Mouse (Mus musculus) midbrain, embryonic 12.5 days (tissue): Measurements from ENCODE around the gene Ndufv1. TPM values are rescaled to one million over a fixed set of nuclear protein-coding genes. Genes with fewer than 3 reads are reported as not detected.
"Not testable (repeated sequence)": the region's sequence is repeated elsewhere in the genome, so short reads cannot be mapped to it uniquely, and the experiment has no call there.

Experiments used
- ATAC-seq: fragments of 200-750 bp; cut with Nextera tagmentation; 2 replicates; pipeline ENCODE4 v1.8.0; 2017; ENCODE audit warnings: low read depth, moderate TSS enrichment, moderate library complexity; ENCODE audit not compliant: low FRiP score
- H3K27ac ChIP-seq: fragments of 300-500 bp; sonication (generic); replicated peaks from 2 replicates; pipeline ENCODE4 v1.5.1; 2016; ENCODE audit warnings: mild to moderate bottlenecking
- H3K27me3 ChIP-seq: fragments of 300-500 bp; sonication (generic); 2 replicates; pipeline ENCODE4 v1.6.1; 2016; ENCODE audit warnings: mild to moderate bottlenecking
- H3K36me3 ChIP-seq: fragments of 300-500 bp; sonication (generic); 2 replicates; pipeline ENCODE4 v1.6.1; 2016
- H3K4me1 ChIP-seq: fragments of 300-500 bp; sonication (generic); 2 replicates; pipeline ENCODE4 v1.6.1; 2016
- H3K4me2 ChIP-seq: fragments of 300-500 bp; sonication (generic); replicated peaks from 2 replicates; pipeline ENCODE4 v1.6.1; 2016; ENCODE audit warnings: mild to moderate bottlenecking, moderate library complexity
- H3K4me3 ChIP-seq: fragments of 300-500 bp; sonication (generic); 2 replicates; pipeline ENCODE4 v1.5.1; 2016; ENCODE audit warnings: mild to moderate bottlenecking
- H3K9ac ChIP-seq: fragments of 300-500 bp; sonication (generic); replicated peaks from 2 replicates; pipeline ENCODE4 v1.6.1; 2016; ENCODE audit warnings: mild to moderate bottlenecking, moderate library complexity
- H3K9me3 ChIP-seq: fragments of 300-500 bp; sonication (generic); 2 replicates; pipeline ENCODE4 v1.6.1; 2016; ENCODE audit warnings: mild to moderate bottlenecking
- WGBS: fragments of 180-500 bp; shearing (Covaris S2); methylation state at CpG from one replicate; pipeline ENCODE4 v1.1.7; 2016; 5-methylcytosine and 5-hydroxymethylcytosine counted together
- polyA plus RNA-seq: library from polyadenylated mRNA; unstranded; fragments of >200 nt; fragmentation: Nextera tagmentation; extraction: Ambion mirVana; gene quantifications from 2 replicates; pipeline ENCODE4 v1.2.1, GENCODE M21; 2016

The Ndufv1 gene
- polyA plus RNA-seq, 1 experiment from 2014 or later = 188 TPM

DNA sequence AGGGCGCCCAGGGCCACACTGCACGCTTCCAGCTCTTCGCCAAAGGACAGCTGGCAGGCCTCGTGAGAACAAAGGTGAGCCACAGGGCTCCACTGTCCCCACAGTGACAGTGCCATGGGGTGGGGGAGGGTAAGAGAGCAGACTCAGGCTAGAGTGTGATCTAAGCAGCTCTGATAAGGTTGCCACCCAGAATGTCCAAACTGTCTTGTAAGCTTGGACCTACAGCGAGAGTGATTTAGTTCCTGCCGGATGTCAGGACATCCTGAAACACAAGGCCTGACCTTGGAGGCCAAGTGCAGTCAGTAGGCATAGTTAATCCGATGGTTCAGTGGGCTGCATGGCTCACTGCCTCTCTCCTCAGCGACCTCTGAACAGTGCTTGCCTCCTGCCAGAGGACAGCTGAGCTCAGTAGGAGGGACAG lies 27.3 kb downstream of the Ndufv1 start:
- Histone ChIP-seq H3K9me3 (no peaks in the 10 kb centered on the region), H3K9ac (0 out of 2 replicates have a peak overlapping the region, but pooled peaks have one; percentile 8), H3K4me3 (no peak overlapping the region), H3K36me3 (no peaks in the 10 kb centered on the region), H3K4me1 (peaks cover 17% of the 10 kb centered on the region), H3K4me2 (no peak overlapping the region), H3K27ac (no peak overlapping the region; the same call in 1 of the 2 replicates), H3K27me3 (no peaks in the 10 kb centered on the region; the same call in 1 of the 2 replicates)
- ATAC-seq = no peak
- 17% methylated on average over 8 of the region's 8 CpGs for WGBS

DNA sequence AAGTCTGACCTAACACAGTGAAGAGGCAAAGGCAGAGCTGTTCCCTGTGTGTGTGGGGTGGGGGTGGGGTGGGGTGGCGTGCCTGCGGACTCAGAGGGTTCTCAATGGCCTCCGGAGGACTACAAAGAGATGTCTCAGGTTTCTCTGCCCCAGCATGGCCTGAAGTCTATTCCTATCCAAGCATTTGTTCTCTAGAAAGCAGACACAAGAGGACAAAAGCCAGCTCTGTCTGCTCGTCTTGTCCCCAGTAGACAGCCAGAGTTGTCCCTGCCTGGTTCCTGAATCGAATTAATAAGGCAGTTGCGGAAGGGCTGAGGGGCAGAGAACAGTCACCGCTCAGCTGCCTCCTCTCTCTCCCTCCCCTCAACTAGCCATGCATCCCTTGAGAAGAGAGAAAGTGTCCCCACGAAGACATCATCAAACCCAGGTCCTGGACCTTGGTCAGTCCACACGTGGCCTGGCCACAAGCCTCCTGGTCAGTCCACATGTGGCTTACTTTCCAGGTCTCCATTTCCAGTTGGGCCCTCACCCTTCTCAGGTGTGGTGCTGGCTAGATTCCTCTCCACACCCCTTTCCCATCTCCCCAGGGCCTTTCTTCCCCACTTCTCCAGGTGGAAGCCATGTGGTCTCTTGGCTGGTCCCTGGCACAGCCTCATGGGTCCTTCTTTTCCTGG lies 28.9 kb downstream of the Ndufv1 start:
- Histone ChIP-seq H3K4me1 (peaks cover 17% of the 10 kb centered on the region), H3K27me3 (no peaks in the 10 kb centered on the region; the same call in 1 of the 2 replicates), H3K36me3 (no peaks in the 10 kb centered on the region), H3K4me2 (no peak overlapping the region), H3K9me3 (no peaks in the 10 kb centered on the region), H3K4me3 (no peak overlapping the region), H3K9ac (peak overlapping the region; percentile 24; the same call in 1 of the 2 replicates), H3K27ac (no peak overlapping the region)
- no peak for ATAC-seq
- WGBS = 32% methylated on average over 9 of the region's 9 CpGs

DNA sequence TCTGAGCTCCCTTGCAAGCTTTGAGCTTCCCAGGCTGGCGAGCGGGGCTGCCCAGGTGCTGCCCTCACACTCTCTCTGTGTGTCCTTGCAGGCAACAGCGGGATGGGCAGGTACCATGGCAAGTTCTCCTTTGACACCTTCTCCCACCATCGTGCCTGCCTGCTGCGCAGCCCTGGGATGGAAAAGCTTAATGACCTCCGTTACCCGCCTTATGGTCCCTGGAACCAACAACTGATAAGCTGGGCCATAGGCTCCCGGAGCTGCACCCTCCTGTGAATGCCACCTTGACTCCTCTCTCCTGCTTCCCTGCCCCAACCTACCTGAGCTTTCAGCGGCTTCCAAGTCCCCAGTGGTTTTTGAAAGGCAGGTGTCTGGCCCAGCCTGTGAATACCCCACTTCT lies 31.7 kb downstream of the Ndufv1 start:
- Histone ChIP-seq H3K9me3 (no peaks in the 10 kb centered on the region), H3K27me3 (no peaks in the 10 kb centered on the region; the same call in 1 of the 2 replicates), H3K4me2 (no peak overlapping the region), H3K36me3 (no peaks in the 10 kb centered on the region), H3K9ac (no peak overlapping the region), H3K4me3 (no peak overlapping the region), H3K27ac (no peak overlapping the region), H3K4me1 (peaks cover 12% of the 10 kb centered on the region)
- no peak for ATAC-seq
- WGBS = 83% methylated on average over 9 of the region's 9 CpGs

DNA sequence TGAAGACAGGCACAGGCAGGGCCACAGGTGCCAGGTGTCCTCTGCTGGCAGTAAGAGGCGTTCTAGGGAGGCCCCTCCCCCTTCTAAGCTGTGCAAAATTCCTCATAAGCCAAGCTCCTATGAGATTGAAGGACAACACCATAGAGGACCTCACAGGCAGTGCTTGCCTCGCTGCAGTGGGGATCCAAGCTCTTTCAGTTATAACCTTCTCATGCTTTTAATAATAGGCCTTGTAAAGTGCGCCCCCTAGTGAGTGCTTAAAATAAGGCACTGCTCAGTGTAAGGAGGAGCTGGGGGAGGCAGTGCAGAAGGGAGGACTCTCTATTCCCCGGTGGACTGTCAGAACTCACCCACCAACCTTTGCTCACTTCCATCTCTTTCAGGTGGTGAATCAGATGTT lies 32.3 kb downstream of the Ndufv1 start:
- ATAC-seq = peak; percentile 27; the same call in 1 of the 2 replicates
- Histone ChIP-seq H3K4me2 (no peak overlapping the region), H3K36me3 (no peaks in the 10 kb centered on the region), H3K9me3 (no peaks in the 10 kb centered on the region), H3K9ac (no peak overlapping the region), H3K27me3 (no peaks in the 10 kb centered on the region; the same call in 1 of the 2 replicates), H3K27ac (no peak overlapping the region), H3K4me3 (no peak overlapping the region), H3K4me1 (peaks cover 12% of the 10 kb centered on the region)
- 18% methylated on average over 4 of the region's 4 CpGs for WGBS

DNA sequence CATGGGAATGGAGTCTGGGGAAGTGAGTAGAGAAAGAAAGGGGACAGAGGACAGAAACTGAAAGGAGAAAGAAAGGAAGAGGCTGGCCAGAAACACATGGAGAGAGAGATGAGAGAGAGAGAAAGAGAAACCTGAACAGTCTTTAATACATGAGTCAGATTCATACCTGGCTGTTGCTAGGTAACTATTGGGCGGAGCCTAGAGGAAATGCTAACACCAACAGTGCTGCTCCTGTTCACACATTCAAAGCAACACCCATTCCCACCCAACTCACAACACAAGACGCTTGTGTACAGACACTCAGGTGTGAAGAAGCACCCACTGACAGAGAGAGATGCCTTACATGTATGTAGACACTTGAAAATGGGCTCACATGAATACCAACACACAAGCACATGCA lies 36.7 kb downstream of the Ndufv1 start:
- no peaks in the 10 kb centered on the region for H3K4me1 ChIP-seq
- 75% methylated on average over 2 of the region's 2 CpGs for WGBS
- no peaks in the 10 kb centered on the region for H3K9me3 ChIP-seq
- no peaks in the 10 kb centered on the region for H3K36me3 ChIP-seq
- ATAC-seq = no peak
- H3K9ac ChIP-seq = no peak overlapping the region
- H3K27ac ChIP-seq = no peak overlapping the region
- H3K4me3 ChIP-seq = no peak overlapping the region
- no peak overlapping the region for H3K4me2 ChIP-seq
- H3K27me3 ChIP-seq = no peaks in the 10 kb centered on the region; the same call in 1 of the 2 replicates

DNA sequence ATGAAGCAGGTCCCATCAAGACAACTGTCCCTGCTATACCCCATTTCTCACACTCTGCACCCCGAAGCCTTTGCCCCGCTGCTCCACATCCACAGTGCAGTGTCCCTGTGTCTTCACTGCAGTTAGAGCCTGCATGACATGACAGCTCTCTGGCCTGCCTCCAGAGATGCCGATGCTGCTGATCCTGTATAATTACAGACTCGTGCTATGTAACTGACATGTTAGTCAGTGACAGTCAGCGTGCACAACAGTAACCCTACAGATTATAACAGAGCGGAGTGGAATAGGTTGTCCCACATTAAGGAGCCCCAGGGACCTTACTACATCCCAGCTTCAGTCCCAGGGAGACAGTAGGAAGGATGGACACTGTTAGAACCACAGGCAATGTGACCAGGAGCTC lies 38.0 kb downstream of the Ndufv1 start:
- H3K27me3 ChIP-seq, ATAC-seq, H3K4me1 ChIP-seq, H3K36me3 ChIP-seq, H3K27ac ChIP-seq, H3K4me2 ChIP-seq, H3K9me3 ChIP-seq, H3K4me3 ChIP-seq, H3K9ac ChIP-seq: not testable (repeated sequence)
- WGBS = 90% methylated on average over 6 of the region's 6 CpGs

DNA sequence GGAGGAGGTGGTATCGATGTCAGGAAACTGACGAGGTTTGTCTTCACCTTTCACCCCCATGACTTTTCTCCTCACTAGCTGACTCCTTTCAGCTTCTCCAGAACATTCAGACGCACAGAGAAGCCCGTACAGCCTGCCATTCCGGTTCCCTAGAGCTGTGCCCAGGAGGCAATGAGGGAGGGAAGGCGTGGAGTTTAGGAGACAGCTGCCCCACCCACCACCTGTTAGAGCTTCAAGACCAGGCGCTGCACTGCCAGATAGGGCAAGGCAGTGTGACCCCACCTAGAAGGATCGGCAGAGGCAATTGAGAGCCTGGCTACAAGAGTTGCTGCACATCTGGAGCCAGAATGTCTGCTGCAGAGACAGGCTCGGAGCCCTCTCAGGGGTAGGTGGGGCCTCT lies 40.4 kb downstream of the Ndufv1 start, which contains the start of gene Aldh3b2:
Gene Aldh3b2 (plus strand): TSS at position 100 of the 400 bp plus-strand sequence.
- Histone ChIP-seq H3K4me1 (no peaks in the 10 kb centered on the region), H3K9me3 (no peaks in the 10 kb centered on the region), H3K36me3 (no peaks in the 10 kb centered on the region), H3K4me3 (no peak within 1 kb of the TSS), H3K4me2 (no peak within 1 kb of the TSS), H3K9ac (no peak within 1 kb of the TSS), H3K27ac (no peak within 1 kb of the TSS), H3K27me3 (no peaks in the 10 kb centered on the region)
- 64% methylated on average over 9 of the region's 9 CpGs for WGBS
- no peak for ATAC-seq

DNA sequence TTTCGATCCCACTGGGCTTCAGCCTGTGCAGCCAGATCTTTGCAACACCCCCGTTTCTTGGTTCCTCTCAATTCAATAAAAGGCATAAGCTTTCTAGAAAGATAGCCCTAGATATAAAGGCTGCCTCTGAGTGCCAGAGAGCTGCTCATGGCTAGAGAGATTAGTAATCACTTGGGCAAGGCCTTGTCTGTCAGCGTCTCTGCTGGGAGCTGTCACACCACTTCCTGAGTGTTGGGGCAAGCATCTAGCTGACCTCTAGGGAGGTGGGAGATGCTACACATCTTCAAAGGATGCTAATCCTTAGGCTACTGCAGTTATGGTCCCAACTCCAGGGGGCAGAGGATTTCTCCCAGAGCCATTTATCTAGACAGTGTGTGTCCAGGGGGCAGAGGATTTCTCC lies 45.3 kb downstream of the Ndufv1 start:
- no peak overlapping the region for H3K9ac ChIP-seq
- H3K9me3 ChIP-seq = no peaks in the 10 kb centered on the region
- ATAC-seq = no peak
- no peaks in the 10 kb centered on the region for H3K4me1 ChIP-seq
- H3K4me2 ChIP-seq = no peak overlapping the region
- H3K27me3 ChIP-seq = no peaks in the 10 kb centered on the region
- 66% methylated on average over 3 of the region's 3 CpGs for WGBS
- no peak overlapping the region for H3K27ac ChIP-seq
- H3K36me3 ChIP-seq = no peaks in the 10 kb centered on the region
- no peak overlapping the region for H3K4me3 ChIP-seq

DNA sequence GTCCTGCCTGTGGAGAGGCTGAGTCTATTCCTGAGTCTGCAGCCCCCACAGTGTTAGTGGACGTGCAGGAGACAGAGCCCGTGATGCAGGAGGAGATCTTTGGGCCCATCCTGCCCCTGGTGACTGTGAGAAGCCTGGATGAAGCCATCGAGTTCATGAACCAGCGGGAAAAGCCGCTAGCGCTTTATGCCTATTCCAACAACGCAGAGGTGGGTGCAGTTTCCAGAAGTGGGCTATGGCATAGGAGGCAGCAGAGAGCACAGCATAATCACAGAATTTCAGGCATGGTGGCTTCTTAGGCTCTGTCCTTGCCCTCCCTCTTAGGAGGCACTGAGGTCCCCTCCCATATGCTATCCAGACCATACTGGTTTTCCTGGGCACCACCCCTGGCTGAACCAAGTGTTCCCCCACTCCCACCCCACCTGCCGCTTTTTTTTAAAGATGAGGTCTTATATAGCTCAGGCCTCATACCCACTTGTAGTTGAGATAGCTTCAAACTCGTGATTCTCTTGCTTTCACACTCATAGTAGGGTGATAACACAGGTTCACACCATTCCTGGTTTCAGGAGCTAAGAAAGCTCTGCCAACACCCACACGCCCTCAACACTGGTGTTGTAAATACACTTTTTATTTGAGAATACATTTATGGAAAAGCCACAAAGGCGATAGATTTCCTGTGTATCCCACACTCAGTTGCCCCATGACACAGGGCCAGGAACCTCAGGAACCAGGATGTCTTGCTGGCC lies 46.1 kb downstream of the Ndufv1 start:
- no peak for ATAC-seq
- Histone ChIP-seq H3K9me3 (no peaks in the 10 kb centered on the region), H3K4me1 (no peaks in the 10 kb centered on the region), H3K36me3 (no peaks in the 10 kb centered on the region), H3K27me3 (no peaks in the 10 kb centered on the region), H3K9ac (no peak overlapping the region), H3K4me2 (no peak overlapping the region), H3K4me3 (no peak overlapping the region), H3K27ac (no peak overlapping the region)
- 68% methylated on average over 11 of the region's 11 CpGs for WGBS

DNA sequence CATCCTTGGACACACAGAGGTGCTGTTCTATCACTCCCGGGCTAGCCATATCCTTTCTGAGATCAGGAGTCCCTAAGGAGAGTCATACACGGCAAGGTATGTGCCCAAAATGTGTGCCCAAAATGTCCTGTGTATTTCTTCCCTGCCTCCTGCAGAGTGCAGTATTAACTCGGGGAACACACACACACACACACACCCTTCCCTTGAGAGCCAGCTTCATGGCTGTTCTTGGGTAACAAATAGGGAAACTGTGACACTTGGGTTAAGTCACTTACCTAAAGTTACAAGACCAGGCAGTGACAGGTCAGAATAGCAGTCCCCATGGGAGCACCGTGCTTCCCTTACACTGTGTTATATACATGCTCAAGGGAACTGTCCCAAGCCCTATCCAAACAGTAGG lies 48.6 kb downstream of the Ndufv1 start:
- ATAC-seq = no peak
- 78% methylated on average over 4 of the region's 4 CpGs for WGBS
- H3K4me2 ChIP-seq = no peak overlapping the region
- no peaks in the 10 kb centered on the region for H3K36me3 ChIP-seq
- no peak overlapping the region for H3K4me3 ChIP-seq
- H3K27me3 ChIP-seq = no peaks in the 10 kb centered on the region
- H3K4me1 ChIP-seq = no peaks in the 10 kb centered on the region
- H3K9me3 ChIP-seq = no peaks in the 10 kb centered on the region
- H3K27ac ChIP-seq = no peak overlapping the region
- H3K9ac ChIP-seq = no peak overlapping the region

DNA sequence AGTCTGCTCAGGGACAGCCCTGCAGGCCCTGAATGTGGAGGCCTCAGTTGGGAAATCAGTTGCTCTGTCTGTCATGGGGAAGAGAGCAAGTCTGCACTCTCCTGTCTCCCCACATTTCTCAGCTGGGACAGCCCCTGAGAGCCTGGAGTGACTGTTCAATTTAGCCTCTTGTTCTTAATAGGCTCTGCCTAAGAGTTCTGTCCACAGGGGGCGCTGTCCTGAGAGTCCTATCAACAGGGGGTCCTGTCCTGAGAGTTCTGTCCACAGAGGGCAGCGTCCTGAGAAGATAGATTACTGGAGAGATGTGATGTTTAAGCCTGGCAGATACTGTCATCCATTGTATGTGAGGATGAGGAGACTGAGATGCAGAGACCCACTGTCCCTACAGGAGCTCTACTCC lies 50.1 kb downstream of the Ndufv1 start:
- Histone ChIP-seq H3K27me3 (no peaks in the 10 kb centered on the region), H3K4me2 (no peak overlapping the region), H3K9ac (no peak overlapping the region), H3K9me3 (no peaks in the 10 kb centered on the region), H3K36me3 (no peaks in the 10 kb centered on the region), H3K27ac (no peak overlapping the region), H3K4me1 (no peaks in the 10 kb centered on the region), H3K4me3 (no peak overlapping the region)
- ATAC-seq = no peak
- 9% methylated on average over 2 of the region's 2 CpGs for WGBS

DNA sequence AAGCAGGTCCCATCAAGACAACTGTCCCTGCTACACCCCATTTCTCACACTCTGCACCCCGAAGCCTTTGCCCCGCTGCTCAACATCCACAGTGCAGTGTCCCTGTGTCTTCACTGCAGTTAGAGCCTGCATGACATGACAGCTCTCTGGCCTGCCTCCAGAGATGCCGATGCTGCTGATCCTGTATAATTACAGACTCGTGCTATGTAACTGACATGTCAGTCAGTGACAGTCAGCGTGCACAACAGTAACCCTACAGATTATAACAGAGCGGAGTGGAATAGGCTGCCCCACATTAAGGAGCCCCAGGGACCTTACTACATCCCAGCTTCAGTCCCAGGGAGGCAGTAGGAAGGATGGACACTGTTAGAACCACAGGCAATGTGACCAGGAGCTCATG lies 50.8 kb downstream of the Ndufv1 start:
- WGBS = 88% methylated on average over 6 of the region's 6 CpGs
- H3K27ac ChIP-seq, H3K4me1 ChIP-seq, H3K9ac ChIP-seq, H3K27me3 ChIP-seq, ATAC-seq, H3K4me2 ChIP-seq, H3K36me3 ChIP-seq, H3K9me3 ChIP-seq, H3K4me3 ChIP-seq: not testable (repeated sequence)
